In genomic region chr2:110737236-110737635, GRCm38 (mm10) we compare ENCODE assay signal across 20 mouse cellular contexts. TPM values are rescaled to one million over a fixed set of nuclear protein-coding genes. Genes with fewer than 3 reads are reported as not detected.
DNase-seq lines count a peak whose midpoint lies in the region; ATAC-seq lines count a peak whose summit lies in the region.
"Had no signal": no experiment of that assay in that cellular context is flagged by ENCODE, and none has a peak within 500 bp of the region (broad histone marks: within the 10 kb centered on the region; RNA-seq: fewer than 3 reads in every experiment).

No protein-coding gene starts in this region.

- ATAC-seq in frontal cortex, adult (ENCODE audit: low TSS enrichment): peak; percentile 82
- ATAC-seq: activated CD4-positive, CD25-positive, alpha-beta regulatory T cell, adult 4 months; forebrain, embryonic 13.5 days; forebrain, postnatal 0 days; Patski had no signal

- DNase-seq in frontal cortex, postnatal 10 days (ENCODE audit: low spot score in 2 of 2): no peak
- peak; percentile 10 to 14 for DNase-seq in left cerebral cortex, postnatal 36 days (ENCODE audit: low spot score in 2 of 2)
- no peak for DNase-seq in left cerebral cortex, postnatal 4 days
- DNase-seq in brain, adult 2 months (ENCODE audit: low read depth, low spot score): peak; percentile 53
- peak; percentile 12 for DNase-seq in telencephalon, adult 2 months (ENCODE audit: low read depth, low spot score)
- DNase-seq: adrenal gland, postnatal 14 days; cerebellum, adult 18-20 months; cerebellum, adult 9-11 months; cerebellum, postnatal 36 days; gastrocnemius, postnatal 36 days; heart, adult 11 months; heart, postnatal 36 days had no signal

- intact Hi-C loops in left cerebral cortex, postnatal 36 days (cut with DNase I): no loop called here
- intact Hi-C loops in left cerebral cortex, postnatal 4 days (cut with DNase I): no loop called here

RNA-seq across cellular contexts. Expression of gene Muc15, which starts 16.1 kb away (rescaled TPM):
- under 1 TPM; 0.11 to 0.22 TPM for total RNA-seq in left cerebral cortex, postnatal 36 days (2021)
- total RNA-seq in left cerebral cortex, postnatal 4 days (2021): under 1 TPM in 1 of 2 experiments, not detected in 1; 0.18 TPM
- total RNA-seq: adrenal gland, adult 18-20 months; adrenal gland, postnatal 14 days; CH12.LX; gastrocnemius, adult 8-10 months; gastrocnemius, postnatal 36 days; heart, postnatal 36 days had no signal

Comparison
In these comparisons a context has a peak if more than half of its experiments do, and no peak if none do; other contexts are left out.
1. DNase-seq: peak in left cerebral cortex, postnatal 36 days (2 of 2), brain, adult 2 months (single experiment) and telencephalon, adult 2 months (single experiment); none in frontal cortex, postnatal 10 days (0 of 2) and left cerebral cortex, postnatal 4 days (single experiment).